Mouse (Mus musculus) layer of hippocampus, adult 11-12 months (tissue): ENCODE results near the gene Gm45837.

Experiments used
- DNase-seq: peaks from one replicate; pipeline ENCODE4 v3.0.0; 2022; ENCODE audit warnings: low spot score

Gene Gm45837

GRCm38 (mm10) chr7:101391909-101392479 lies 18.7 kb upstream of the Gm45837 start:
- no peak for DNase-seq

DNA sequence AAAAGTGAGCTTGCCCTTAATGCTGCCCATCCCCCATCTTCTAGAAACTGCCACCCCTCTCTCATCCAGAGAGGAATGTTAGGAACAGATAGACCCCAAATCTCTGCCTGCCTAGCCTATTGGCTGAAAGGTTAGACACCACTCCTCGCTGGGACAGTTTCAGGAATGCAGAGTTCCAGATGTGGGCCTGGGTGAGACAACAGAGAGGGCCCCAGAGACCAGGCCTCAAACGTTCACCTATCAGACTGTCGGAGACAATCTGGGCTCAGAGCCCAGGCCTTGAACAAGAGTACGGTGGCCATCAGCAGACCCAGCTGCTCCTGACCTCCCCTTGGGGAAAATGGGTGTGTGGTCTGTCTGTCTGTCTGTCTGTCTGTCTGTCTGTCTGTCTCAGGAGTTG lies 17.7 kb upstream of the Gm45837 start:
- DNase-seq = no peak

- no peak for DNase-seq
Measured at GRCm38 (mm10) chr7:101393694-101394504, 16.8 kb upstream of the Gm45837 start.

- no peak for DNase-seq
Measured at GRCm38 (mm10) chr7:101394569-101394968, 16.1 kb upstream of the Gm45837 start.

GRCm38 (mm10) chr7:101395471-101395870 lies 15.2 kb upstream of the Gm45837 start:
- DNase-seq = no peak

GRCm38 (mm10) chr7:101397175-101397574 lies 13.5 kb upstream of the Gm45837 start:
- DNase-seq = no peak

- DNase-seq = no peak
Measured at GRCm38 (mm10) chr7:101401510-101401909, 9.2 kb upstream of the Gm45837 start.

- no peak for DNase-seq
Measured at GRCm38 (mm10) chr7:101403831-101404230, 6.9 kb upstream of the Gm45837 start.

- peak; percentile 92 for DNase-seq
Measured at GRCm38 (mm10) chr7:101412796-101413195, 2.1 kb downstream of the Gm45837 start.

GRCm38 (mm10) chr7:101414209-101414608 lies 3.5 kb downstream of the Gm45837 start:
- no peak for DNase-seq

DNA sequence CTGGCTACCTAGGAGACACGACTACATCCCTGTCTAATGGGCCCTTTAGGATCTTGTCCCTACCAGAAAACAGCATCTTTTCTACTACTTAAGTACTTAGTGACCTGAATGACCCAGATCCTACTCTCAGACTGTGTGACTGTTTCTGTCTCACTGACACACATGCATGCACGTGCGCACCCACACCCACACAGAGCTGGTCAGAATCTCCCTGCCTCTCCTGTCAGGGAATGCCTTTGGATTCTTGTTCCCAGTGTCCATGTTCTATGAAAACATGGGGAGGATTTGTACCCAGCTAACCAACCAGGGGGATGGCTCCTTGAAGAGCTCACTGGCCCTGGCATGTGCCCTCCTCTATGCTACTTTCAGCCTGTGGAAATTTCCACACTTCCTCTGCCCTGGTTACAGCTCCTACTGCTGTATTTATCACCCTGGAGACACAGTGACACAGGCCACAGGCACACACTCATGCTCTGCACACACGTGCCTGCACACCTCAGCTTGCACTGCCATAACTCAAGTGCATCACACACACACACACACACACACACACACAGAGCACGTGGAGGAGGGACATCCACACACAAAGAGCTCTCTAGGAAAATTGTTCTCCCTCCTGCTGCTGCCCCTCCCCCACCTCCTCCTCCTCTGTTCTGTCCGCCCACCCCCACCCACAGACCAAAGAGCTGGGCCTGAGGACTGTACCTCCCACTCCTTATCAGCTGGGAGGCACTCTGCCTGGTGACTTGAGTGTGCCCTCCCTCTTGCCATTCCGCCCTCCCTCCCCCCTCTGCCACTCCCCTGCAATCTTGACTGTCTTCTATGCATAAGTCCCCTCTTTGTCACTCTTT lies 4.2 kb downstream of the Gm45837 start:
- DNase-seq = no peak

GRCm38 (mm10) chr7:101415512-101416100 lies 4.9 kb downstream of the Gm45837 start:
- no peak for DNase-seq

- DNase-seq = no peak
Measured at GRCm38 (mm10) chr7:101416391-101416790, 5.7 kb downstream of the Gm45837 start.

- DNase-seq = no peak
Measured at GRCm38 (mm10) chr7:101419013-101419770, 8.5 kb downstream of the Gm45837 start.

- DNase-seq = peak; percentile 82
Measured at GRCm38 (mm10) chr7:101421529-101421928, 10.8 kb downstream of the Gm45837 start, which contains the start of gene Pde2a. Gene Pde2a, plus strand, starts transcription at chr7:101421691.

- no peak for DNase-seq
Measured at GRCm38 (mm10) chr7:101422069-101422468, 11.4 kb downstream of the Gm45837 start.

DNA sequence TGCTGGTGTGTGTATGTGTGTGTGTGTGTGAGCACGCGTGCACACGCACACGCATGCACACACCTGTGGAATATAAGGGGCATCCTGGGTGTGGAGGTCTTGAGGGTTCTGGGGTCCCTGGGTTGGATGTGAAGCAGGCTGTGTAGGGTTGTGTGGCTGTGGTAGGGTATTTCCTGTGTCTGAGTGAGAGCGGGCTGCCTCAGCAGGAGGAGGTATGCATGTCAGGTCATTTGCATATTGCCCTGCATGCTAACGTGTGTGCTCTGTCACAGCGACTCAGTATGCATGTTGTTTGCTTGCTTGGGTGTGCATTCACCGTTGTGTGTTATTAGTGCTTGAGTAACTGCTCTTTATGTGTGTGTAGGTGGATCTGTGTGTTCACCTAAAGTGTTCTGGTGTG lies 12.0 kb downstream of the Gm45837 start:
- DNase-seq = no peak

- DNase-seq = no peak
Measured at GRCm38 (mm10) chr7:101423970-101424369, 13.3 kb downstream of the Gm45837 start.

DNA sequence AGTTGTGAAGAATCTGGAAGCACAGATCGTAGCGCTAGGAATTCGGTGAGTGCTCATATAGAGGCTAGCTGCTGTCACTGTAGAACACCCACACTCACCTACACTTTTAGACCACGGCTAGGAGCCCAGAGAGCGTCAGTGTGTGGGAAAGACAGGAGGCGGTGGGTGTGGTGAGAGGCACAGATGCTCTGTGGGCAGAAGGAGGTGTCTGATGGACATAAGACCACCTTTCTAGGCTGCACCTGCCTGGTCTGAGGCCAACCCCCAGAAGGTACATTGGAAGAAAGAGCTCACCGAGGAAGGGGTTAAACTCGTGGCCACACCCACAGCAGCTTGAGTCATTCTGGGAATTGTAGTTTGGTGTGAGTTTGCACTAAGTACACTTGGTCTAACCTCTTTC lies 16.0 kb downstream of the Gm45837 start:
- no peak for DNase-seq

- peak; percentile 57 for DNase-seq
Measured at GRCm38 (mm10) chr7:101427736-101428135, 17.1 kb downstream of the Gm45837 start.

DNA sequence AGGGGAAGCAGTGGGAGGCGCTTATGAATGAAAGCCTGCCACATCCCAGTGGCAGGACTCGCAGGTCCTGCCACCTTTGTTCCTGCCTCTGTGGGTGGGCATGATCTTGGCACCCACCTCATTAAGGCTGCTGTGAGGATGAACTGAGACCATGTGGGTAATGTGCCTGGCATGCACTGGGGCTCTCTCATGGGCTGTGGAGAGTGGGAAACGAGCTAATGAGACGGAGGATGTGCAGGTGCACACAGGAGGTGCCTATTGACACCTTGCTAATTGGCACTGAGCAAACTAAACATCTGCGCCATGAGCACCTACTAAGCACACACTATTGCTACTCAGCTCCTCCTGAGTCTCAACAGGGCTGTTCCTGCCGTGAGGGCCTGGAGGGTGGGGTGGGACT lies 24.4 kb downstream of the Gm45837 start:
- DNase-seq = no peak

GRCm38 (mm10) chr7:101437876-101438275 lies 27.2 kb downstream of the Gm45837 start:
- DNase-seq = no peak
